Mouse (Mus musculus) limb, embryonic 14.5 days (tissue): ENCODE results near the gene Atrx. TPM values are rescaled to one million over a fixed set of nuclear protein-coding genes. Genes with fewer than 3 reads are reported as not detected.

Experiments used
- ATAC-seq: fragments of 200-750 bp; cut with Nextera tagmentation; 2 replicates; pipeline ENCODE4 v1.8.0; 2017; ENCODE audit warnings: low read depth, moderate number of reproducible peaks, moderate TSS enrichment; ENCODE audit not compliant: low FRiP score
- DNase-seq: peaks from one replicate; pipeline ENCODE4 v3.0.0-alpha.2; 2015; ENCODE audit warnings: low spot score
- H3K27ac ChIP-seq: fragments of 300-500 bp; sonication (generic); replicated peaks from 2 replicates; pipeline ENCODE4 v1.5.1; 2014; ENCODE audit warnings: low read depth, mild to moderate bottlenecking, low read length, moderate library complexity, mixed read lengths
- H3K27me3 ChIP-seq: fragments of 300-500 bp; sonication (generic); 2 replicates; pipeline ENCODE4 v1.6.1; 2014; ENCODE audit warnings: low read length, mixed read lengths; ENCODE audit not compliant: control insufficient read depth, insufficient read depth
- H3K36me3 ChIP-seq: fragments of 300-500 bp; sonication (generic); 2 replicates; pipeline ENCODE4 v1.6.1; 2014; ENCODE audit warnings: mild to moderate bottlenecking, low read length, moderate library complexity, mixed read lengths; ENCODE audit not compliant: control insufficient read depth, insufficient read depth
- H3K4me1 ChIP-seq: fragments of 300-500 bp; sonication (generic); 2 replicates; pipeline ENCODE4 v1.6.1; 2014; ENCODE audit warnings: antibody characterized with exemption, low read length, mixed read lengths; ENCODE audit not compliant: control insufficient read depth, insufficient read depth
- H3K4me2 ChIP-seq: fragments of 300-500 bp; sonication (generic); replicated peaks from 2 replicates; pipeline ENCODE4 v1.6.1; 2014; ENCODE audit warnings: low read depth, mild to moderate bottlenecking, low read length, moderate library complexity; ENCODE audit not compliant: severe bottlenecking
- H3K4me3 ChIP-seq: fragments of 300-500 bp; sonication (generic); replicated peaks from 2 replicates; pipeline ENCODE4 v1.5.1; 2014; ENCODE audit warnings: low read length
- H3K9ac ChIP-seq: fragments of 300-500 bp; sonication (generic); 2 replicates; pipeline ENCODE4 v1.6.1; 2014; ENCODE audit warnings: mild to moderate bottlenecking, low read depth, low read length, moderate library complexity; ENCODE audit not compliant: severe bottlenecking
- H3K9me3 ChIP-seq: fragments of 300-500 bp; sonication (generic); 2 replicates; pipeline ENCODE4 v1.6.1; 2016; ENCODE audit warnings: low read length; ENCODE audit not compliant: control insufficient read depth
- POLR2A ChIP-seq: fragments of 200-500 bp; IDR thresholded peaks from 2 replicates; pipeline ENCODE4 v1.8.0; 2012; ENCODE audit warnings: inconsistent platforms, mild to moderate bottlenecking, moderate library complexity, borderline replicate concordance; ENCODE audit not compliant: insufficient read depth, insufficient read length; ENCODE audit errors: extremely low read depth
- WGBS: fragments of 180-500 bp; shearing (Covaris S2); extraction: QIAGEN DNeasy Blood & Tissue Kit; methylation state at CpG from one replicate; pipeline ENCODE4 v1.1.7; 2014; 5-methylcytosine and 5-hydroxymethylcytosine counted together
- polyA plus RNA-seq, 2 experiments: library from polyadenylated mRNA; depleted of rRNA in 1 of 2; stranded (reverse) in 1 of 2; unstranded in 1 of 2; fragments of >200 nt; fragmentation: Nextera tagmentation in 1 of 2; extraction: Ambion mirVana in 1 of 2; gene quantifications; 2 replicates each; pipeline versions ENCODE4 v1.2.1 to v1.2.3; 2012 to 2014

The Atrx gene
- polyA plus RNA-seq, 2 experiments, result 87.5 to 143 TPM

DNA sequence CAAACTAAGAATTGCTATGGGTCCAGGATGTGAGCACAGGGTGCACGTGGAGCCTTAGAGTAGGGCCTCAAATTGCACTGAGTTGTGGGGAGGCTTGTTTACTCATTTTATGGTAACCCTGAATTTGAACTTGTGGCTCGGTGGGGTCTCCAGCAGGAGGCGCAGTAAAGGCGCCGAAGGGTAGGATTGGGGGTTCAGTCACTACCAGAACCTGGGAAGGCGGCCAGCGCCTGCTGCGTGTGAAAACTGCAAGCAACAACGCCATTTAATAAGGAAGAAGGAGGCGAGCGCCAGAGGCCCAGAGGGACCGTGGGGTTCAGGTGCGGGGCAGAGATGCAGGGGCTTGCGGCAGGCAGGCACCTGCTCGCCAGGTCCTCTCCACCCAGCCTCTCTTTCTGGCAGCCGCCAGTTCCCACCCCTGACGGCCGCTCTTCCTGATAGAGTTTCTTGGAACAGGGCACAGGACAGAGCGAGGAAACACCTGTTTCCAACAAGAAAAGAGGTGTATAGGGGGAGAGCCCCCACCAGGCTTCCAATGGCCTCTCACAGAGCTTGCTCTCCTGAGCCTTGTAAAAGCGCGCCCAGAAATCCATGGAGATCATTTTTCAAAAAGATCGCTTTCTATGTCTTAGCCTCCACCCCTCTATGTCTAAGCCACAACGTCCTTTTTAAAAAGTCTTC is 166.2 kb downstream of the Atrx start:
- H3K27me3 ChIP-seq, result peaks cover 32% of the 10 kb centered on the region
- no peak overlapping the region for H3K9ac ChIP-seq
- no peaks in the 10 kb centered on the region for H3K36me3 ChIP-seq
- H3K9me3 ChIP-seq, result no peaks in the 10 kb centered on the region
- H3K4me1 ChIP-seq, result peaks cover 6% of the 10 kb centered on the region
- WGBS, result 14% methylated on average over 20 of the region's 23 CpGs
- no peak for TF ChIP-seq POLR2A
- peak overlapping the region; percentile 55 for H3K4me2 ChIP-seq
- DNase-seq, result peak; percentile 6
- ATAC-seq, result 0 out of 2 replicates have a peak, but pooled peaks have one; percentile 12
- peak overlapping the region; percentile 41 for H3K4me3 ChIP-seq
- no peak overlapping the region for H3K27ac ChIP-seq

Other genes starting within 250 kb of the Atrx start
- gene Fgf16, start 165.1 kb downstream of the Atrx start, polyA plus RNA-seq (2012; rRNA removed), result 1.6 and 1.8 TPM in 2 replicates
- gene Fgf16, start 165.1 kb downstream of the Atrx start, polyA plus RNA-seq (2014; fragmentation: Nextera tagmentation; extraction: Ambion mirVana), result 1.2 and 1.6 TPM in 2 replicates
- 24.3 and 26.8 TPM in 2 replicates for gene Magt1, start 82.5 kb upstream of the Atrx start, polyA plus RNA-seq (2012; rRNA removed)
- 55.3 and 60.1 TPM in 2 replicates for gene Magt1, start 82.5 kb upstream of the Atrx start, polyA plus RNA-seq (2014; fragmentation: Nextera tagmentation; extraction: Ambion mirVana)
- 241 and 276 TPM in 2 replicates for gene Cox7b, start 86.3 kb upstream of the Atrx start, polyA plus RNA-seq (2012; rRNA removed)
- gene Cox7b, start 86.3 kb upstream of the Atrx start, polyA plus RNA-seq (2014; fragmentation: Nextera tagmentation; extraction: Ambion mirVana), result 371 and 402 TPM in 2 replicates
- gene Atp7a, start 97.9 kb upstream of the Atrx start, polyA plus RNA-seq (2012; rRNA removed), result 10.3 and 10.7 TPM in 2 replicates
- gene Atp7a, start 97.9 kb upstream of the Atrx start, polyA plus RNA-seq (2014; fragmentation: Nextera tagmentation; extraction: Ambion mirVana), result 30.0 and 34.6 TPM in 2 replicates
- gene Tlr13, start 213.8 kb upstream of the Atrx start, polyA plus RNA-seq (2012; rRNA removed), result 0.68 and 0.84 TPM in 2 replicates
- gene Tlr13, start 213.8 kb upstream of the Atrx start, polyA plus RNA-seq (2014; fragmentation: Nextera tagmentation; extraction: Ambion mirVana), result 0.76 and 1.2 TPM in 2 replicates